Mouse (Mus musculus): ENCODE measurements around the gene Lmo2. TPM values are rescaled to one million over a fixed set of nuclear protein-coding genes. Genes with fewer than 3 reads are reported as not detected.

Gene Lmo2
- polyA plus RNA-seq, 1 experiment from 2014 or later: 19.8 TPM

GRCm38 (mm10) chr2:104029074-104029473 lies 71.3 kb downstream of the Lmo2 start:
- WGBS: 79% methylated on average over 2 of the region's 2 CpGs
- Histone ChIP-seq H3K27me3 (no peaks in the 10 kb centered on the region), H3K4me3 (peak overlapping the region; percentile 94), H3K9ac (peak overlapping the region; percentile 94; the same call in 1 of the 2 replicates), H3K36me3 (ENCODE audit: poor library complexity, severe bottlenecking) (peaks cover 6% of the 10 kb centered on the region), H3K4me2 (peak overlapping the region; percentile 90), H3K27ac (no peak overlapping the region), H3K4me1 (peaks cover 29% of the 10 kb centered on the region), H3K9me3 (replicated peaks) (no peaks in the 10 kb centered on the region)
- no peak for ATAC-seq

DNA sequence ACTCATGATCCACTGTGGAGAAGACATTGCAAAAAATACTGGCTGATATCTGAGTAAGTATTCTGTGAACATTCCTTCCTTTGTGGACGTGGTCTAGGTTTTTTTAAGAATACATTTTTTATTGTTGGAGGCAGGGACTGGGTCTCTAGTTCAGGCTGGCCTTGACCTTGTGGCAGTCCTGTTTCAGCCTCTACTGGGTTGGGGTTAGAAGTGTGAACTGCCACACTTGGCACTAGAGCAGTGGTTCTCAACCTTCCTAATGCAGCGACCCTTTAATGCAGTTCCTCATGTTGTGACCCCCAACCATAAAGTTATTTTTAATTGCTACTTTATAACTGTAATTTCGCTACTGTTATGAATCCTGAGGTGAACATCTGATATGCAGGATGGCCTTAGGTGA lies 72.6 kb downstream of the Lmo2 start:
- H3K9me3 ChIP-seq (replicated peaks): no peaks in the 10 kb centered on the region
- no peak overlapping the region for H3K4me3 ChIP-seq
- no peak overlapping the region for H3K4me2 ChIP-seq
- H3K9ac ChIP-seq: no peak overlapping the region
- peaks cover 9% of the 10 kb centered on the region for H3K36me3 ChIP-seq (ENCODE audit: poor library complexity, severe bottlenecking)
- ATAC-seq: no peak
- H3K27ac ChIP-seq: no peak overlapping the region
- peaks cover 29% of the 10 kb centered on the region for H3K4me1 ChIP-seq
- H3K27me3 ChIP-seq: no peaks in the 10 kb centered on the region
- 88% methylated on average over 3 of the region's 3 CpGs for WGBS

Other genes starting within 250 kb of the Lmo2 start
- 23.8 and 25.8 TPM in 2 replicates for gene Nat10, start 196.7 kb upstream of the Lmo2 start, polyA plus RNA-seq (2015; fragmentation: Nextera tagmentation; extraction: Ambion mirVana)
- 439 and 458 TPM in 2 replicates for gene Caprin1, start 160.3 kb upstream of the Lmo2 start, polyA plus RNA-seq (2015; fragmentation: Nextera tagmentation; extraction: Ambion mirVana)
- gene Fbxo3, start 69.7 kb downstream of the Lmo2 start, polyA plus RNA-seq (2015; fragmentation: Nextera tagmentation; extraction: Ambion mirVana): 60.2 and 60.6 TPM in 2 replicates
- gene 4931422A03Rik, start 70.4 kb downstream of the Lmo2 start, polyA plus RNA-seq (2015; fragmentation: Nextera tagmentation; extraction: Ambion mirVana): 1.7 and 1.8 TPM in 2 replicates
- not detected in 2 replicates for gene Gm10912, start 107.8 kb downstream of the Lmo2 start, polyA plus RNA-seq (2015; fragmentation: Nextera tagmentation; extraction: Ambion mirVana)
- gene Gm10799, start 110.6 kb downstream of the Lmo2 start, polyA plus RNA-seq (2015; fragmentation: Nextera tagmentation; extraction: Ambion mirVana): not detected in 2 replicates
- 1.2 and 2.4 TPM in 2 replicates for gene Cd59b, start 111.9 kb downstream of the Lmo2 start, polyA plus RNA-seq (2015; fragmentation: Nextera tagmentation; extraction: Ambion mirVana)
- gene Cd59a, start 137.8 kb downstream of the Lmo2 start, polyA plus RNA-seq (2015; fragmentation: Nextera tagmentation; extraction: Ambion mirVana): 7.9 and 8.1 TPM in 2 replicates
- gene A930018P22Rik, start 164.8 kb downstream of the Lmo2 start, polyA plus RNA-seq (2015; fragmentation: Nextera tagmentation; extraction: Ambion mirVana): not detected in 2 replicates

All from forebrain, embryonic 13.5 days (tissue).